25 mouse cellular contexts compared by ENCODE assay signal in genomic region chr1:170858872-170859271, GRCm38 (mm10). TPM values are rescaled to one million over a fixed set of nuclear protein-coding genes. Genes with fewer than 3 reads are reported as not detected.
DNase-seq lines count a peak whose midpoint lies in the region; ATAC-seq and TF ChIP-seq lines count a peak whose summit lies in the region.
"Had no signal": no experiment of that assay in that cellular context is flagged by ENCODE, and none has a peak within 500 bp of the region (broad histone marks: within the 10 kb centered on the region; RNA-seq: fewer than 3 reads in every experiment).

No protein-coding gene starts in this region.

- peaks cover 43% of the 10 kb centered on the region for H3K36me3 ChIP-seq in megakaryocyte, embryonic 14.5 days (replicated peaks; ENCODE audit: low read length)
- H3K36me3 ChIP-seq in CH12.LX (replicated peaks in 1 of 2; ENCODE audit: control insufficient read depth in 1 of 2, insufficient read depth in 1 of 2, low read length in 1 of 2) = peaks cover 2 to 14% of the 10 kb centered on the region in 2 experiments
- H3K36me3 ChIP-seq in liver, embryonic 12.5 days = peaks cover 9% of the 10 kb centered on the region; the same call in 1 of the 2 replicates
- H3K36me3 ChIP-seq: embryonic facial prominence, embryonic 10.5 days; embryonic facial prominence, embryonic 12.5 days; forebrain, embryonic 15.5 days had no signal

- TF ChIP-seq CTCF in CH12.LX (conservative IDR thresholded peaks at IDR 0.05 in 1 of 2, IDR thresholded peaks at IDR 0.05 in 1 of 2; ENCODE audit: low read depth in 2 of 2, low read length in 2 of 2) = no peak

- in situ Hi-C loops in CH12.LX (cut with MboI; ENCODE audit: low pct_ligation_motif_present, low pct_unique_long_range_greater_than_20kb, low sequenced_read_pairs) = no loop called here

- H3K27me3 ChIP-seq in megakaryocyte, embryonic 14.5 days (replicated peaks) = no peaks in the 10 kb centered on the region
- H3K27me3 ChIP-seq in CH12.LX (replicated peaks) = no peaks in the 10 kb centered on the region
- H3K27me3 ChIP-seq in liver, embryonic 12.5 days (replicated peaks) = no peaks in the 10 kb centered on the region
- H3K27me3 ChIP-seq: embryonic facial prominence, embryonic 12.5 days; forebrain, embryonic 13.5 days; forebrain, embryonic 15.5 days; Patski had no signal

- peak overlapping the region; percentile 67 for H3K4me3 ChIP-seq in megakaryocyte, embryonic 14.5 days (replicated peaks)
- H3K4me3 ChIP-seq in CH12.LX (replicated peaks in 1 of 3; ENCODE audit: low read depth in 2 of 3, low read length in 2 of 3, poor library complexity in 1 of 3) = no peak overlapping the region
- no peak overlapping the region for H3K4me3 ChIP-seq in liver, embryonic 12.5 days
- H3K4me3 ChIP-seq: embryonic facial prominence, embryonic 10.5 days; embryonic facial prominence, embryonic 12.5 days; forebrain, embryonic 13.5 days; forebrain, embryonic 15.5 days had no signal

- H3K9me3 ChIP-seq in megakaryocyte, embryonic 14.5 days = no peaks in the 10 kb centered on the region
- H3K9me3 ChIP-seq in CH12.LX (replicated peaks; ENCODE audit: low read length) = no peaks in the 10 kb centered on the region
- H3K9me3 ChIP-seq in liver, embryonic 12.5 days (replicated peaks) = no peaks in the 10 kb centered on the region
- H3K9me3 ChIP-seq: embryonic facial prominence, embryonic 10.5 days; embryonic facial prominence, embryonic 12.5 days; forebrain, embryonic 13.5 days; forebrain, embryonic 15.5 days had no signal

- WGBS in liver, embryonic 12.5 days (ENCODE audit: insufficient replicate concordance) = 88% methylated on average over 2 of the region's 2 CpGs

- peaks cover 94% of the 10 kb centered on the region for H3K4me1 ChIP-seq in megakaryocyte, embryonic 14.5 days
- peaks cover 35 to 86% of the 10 kb centered on the region in 2 experiments for H3K4me1 ChIP-seq in CH12.LX (ENCODE audit: control insufficient read depth in 1 of 2, insufficient read depth in 2 of 2)
- peaks cover 94% of the 10 kb centered on the region for H3K4me1 ChIP-seq in liver, embryonic 12.5 days
- H3K4me1 ChIP-seq: embryonic facial prominence, embryonic 10.5 days; embryonic facial prominence, embryonic 12.5 days; forebrain, embryonic 13.5 days; forebrain, embryonic 15.5 days had no signal

- no peak overlapping the region for H3K27ac ChIP-seq in CH12.LX (ENCODE audit: insufficient read depth, low read depth)
- no peak overlapping the region for H3K27ac ChIP-seq in liver, embryonic 12.5 days
- H3K27ac ChIP-seq: embryonic facial prominence, embryonic 10.5 days; embryonic facial prominence, embryonic 12.5 days; forebrain, embryonic 13.5 days; forebrain, embryonic 15.5 days had no signal

- TF ChIP-seq EP300 in CH12.LX (IDR thresholded peaks at IDR 0.05; ENCODE audit: low read length) = no peak

- dilution Hi-C loops in CH12.LX (cut with MboI; ENCODE audit: extremely low pct_ligation_motif_present, extremely low pct_unique_long_range_greater_than_20kb, low sequenced_read_pairs) = no loop called here

- DNase-seq in CH12.LX (ENCODE audit: extremely low read depth) = no peak
- DNase-seq in cerebellum, adult 18-20 months = no peak
- DNase-seq: adrenal gland, adult 2 months; adrenal gland, postnatal 10 days; adrenal gland, postnatal 25 days; B cell, adult 2 months; cerebellum, adult 11 months; cerebellum, adult 2 months; cerebellum, adult 9-10 months; cerebellum, postnatal 10 days; cerebellum, postnatal 25 days; forebrain, postnatal 0 days had no signal

- no peak for TF ChIP-seq POLR2A in CH12.LX (IDR thresholded peaks at IDR 0.05; ENCODE audit: low read depth, low read length)

- H3K4me2 ChIP-seq in CH12.LX (ENCODE audit: insufficient read depth, low read depth, poor library complexity, severe bottlenecking) = no peak overlapping the region
- H3K4me2 ChIP-seq in liver, embryonic 12.5 days = no peak overlapping the region
- H3K4me2 ChIP-seq: embryonic facial prominence, embryonic 12.5 days; forebrain, embryonic 13.5 days; forebrain, embryonic 15.5 days had no signal

- no peak for TF ChIP-seq RAD21 in CH12.LX (IDR thresholded peaks at IDR 0.05; ENCODE audit: low read depth, low read length)

- ATAC-seq in megakaryocyte, adult 5-6 weeks (ENCODE audit: poor library complexity, severe bottlenecking) = no peak
- no peak for ATAC-seq in liver, embryonic 12.5 days
- ATAC-seq: CD4-positive, CD25-positive, alpha-beta regulatory T cell, adult 4 months; forebrain, embryonic 13.5 days; forebrain, embryonic 15.5 days; forebrain, postnatal 0 days; Patski had no signal

- no peak overlapping the region for H3K9ac ChIP-seq in CH12.LX (ENCODE audit: insufficient read depth, low read depth)
- no peak overlapping the region for H3K9ac ChIP-seq in liver, embryonic 12.5 days
- H3K9ac ChIP-seq: embryonic facial prominence, embryonic 12.5 days; forebrain, embryonic 13.5 days; forebrain, embryonic 15.5 days; forebrain, postnatal 0 days had no signal

- H3K79me2 ChIP-seq in CH12.LX (replicated peaks; ENCODE audit: control insufficient read depth, extremely low read depth, insufficient read depth, poor library complexity, severe bottlenecking) = peaks cover 95% of the 10 kb centered on the region

TF ChIP-seq in CH12.LX, 34 proteins besides CTCF, POLR2A, EP300 and RAD21:
- TF ChIP-seq USF2 (conservative IDR thresholded peaks at IDR 0.05; ENCODE audit: low read depth, low read length) (peak; percentile 83), SMC3 (IDR thresholded peaks at IDR 0.05; ENCODE audit: low read depth, low read length) (no peak), ZMIZ1 (IDR thresholded peaks at IDR 0.05; ENCODE audit: low read depth, low read length) (no peak), TBP (conservative IDR thresholded peaks at IDR 0.05; ENCODE audit: low read depth, low read length) (no peak), PAX5 (IDR thresholded peaks at IDR 0.05; ENCODE audit: low read length) (no peak), MAX (IDR thresholded peaks at IDR 0.05; ENCODE audit: low read length) (peak; percentile 52; the same call in 1 of the 2 replicates), USF1 (IDR thresholded peaks at IDR 0.05; ENCODE audit: low read depth, low read length) (peak; percentile 78), KAT2A (IDR thresholded peaks at IDR 0.05; ENCODE audit: insufficient replicate concordance, low read length) (no peak), UBTF (IDR thresholded peaks at IDR 0.05; ENCODE audit: low read depth, low read length) (no peak), BHLHE40 (IDR thresholded peaks at IDR 0.05; ENCODE audit: low read depth, low read length) (peak; percentile 62), JUND (conservative IDR thresholded peaks at IDR 0.05; ENCODE audit: low read depth, low read length) (no peak), NRF1 (IDR thresholded peaks at IDR 0.05; ENCODE audit: low read depth, low read length) (no peak), MAFK (IDR thresholded peaks at IDR 0.05; ENCODE audit: insufficient replicate concordance, low read length) (no peak), ZNF384 (IDR thresholded peaks at IDR 0.05; ENCODE audit: low read depth, low read length) (peak; percentile 41; the same call in 1 of the 2 replicates), JUN (IDR thresholded peaks at IDR 0.05; ENCODE audit: insufficient read depth, low read depth, low read length) (no peak), RCOR1 (conservative IDR thresholded peaks at IDR 0.05; ENCODE audit: low read depth, low read length) (no peak), ZC3H11A (IDR thresholded peaks at IDR 0.05; ENCODE audit: low read depth, low read length) (no peak), ZKSCAN1 (IDR thresholded peaks at IDR 0.05; ENCODE audit: borderline replicate concordance, low read depth, low read length) (no peak)

RNA-seq across cellular contexts. Expression of gene Atf6, which starts 8.7 kb away (rescaled TPM):
- 3.1 and 4.8 TPM in 2 replicates for polyA plus RNA-seq in megakaryocyte, embryonic 14.5 days (2012; ENCODE audit: insufficient read depth, low replicate concordance)
- 35.9 and 38.4 TPM in 2 replicates for total RNA-seq in megakaryocyte, adult 5-6 weeks (2015)
- 35.1 and 39.4 TPM in 2 replicates for total RNA-seq in megakaryocyte, adult 5-6 weeks (2017)
- total RNA-seq in CH12.LX (2012; rRNA removed) = 35.3 and 37.6 TPM in 2 replicates
- total RNA-seq in CH12.LX (2014; rRNA removed) = 33.8 and 35.9 TPM in 2 replicates
- polyA plus RNA-seq in CH12.LX (2012; ENCODE audit: insufficient read length, low read depth) = 42.7 and 47.0 TPM in 2 replicates
- 9.6 and 10.6 TPM in 2 replicates for polyA plus RNA-seq in liver, embryonic 12.5 days (2016; fragmentation: Nextera tagmentation; extraction: Ambion mirVana)

RNA-seq across cellular contexts. Expression of gene Gm26620, which starts 26.0 kb away (rescaled TPM):
- 3.3 and 14.1 TPM in 2 replicates for polyA plus RNA-seq in megakaryocyte, embryonic 14.5 days (2012; ENCODE audit: insufficient read depth, low replicate concordance)
- total RNA-seq in megakaryocyte, adult 5-6 weeks (2015) = 1.2 TPM in 1 of 2 replicates, not detected in the other
- total RNA-seq in megakaryocyte, adult 5-6 weeks (2017) = not detected in 2 replicates
- total RNA-seq in CH12.LX (2012; rRNA removed) (4.2 and 5.7 TPM in 2 replicates), CH12.LX (2014; rRNA removed) (0.52 and 0.99 TPM in 2 replicates)
- polyA plus RNA-seq in CH12.LX (2012; ENCODE audit: insufficient read length, low read depth) = 1.2 and 1.9 TPM in 2 replicates
- 0.46 and 0.50 TPM in 2 replicates for polyA plus RNA-seq in liver, embryonic 12.5 days (2016; fragmentation: Nextera tagmentation; extraction: Ambion mirVana)
- polyA plus RNA-seq: CD4-positive, CD25-positive, alpha-beta regulatory T cell, adult 4 months; embryonic facial prominence, embryonic 12.5 days had no signal

RNA-seq across cellular contexts. Expression of gene Dusp12, which starts 26.5 kb away (rescaled TPM):
- 2.7 and 7.6 TPM in 2 replicates for polyA plus RNA-seq in megakaryocyte, embryonic 14.5 days (2012; ENCODE audit: insufficient read depth, low replicate concordance)
- 7.5 and 10.3 TPM in 2 replicates for total RNA-seq in megakaryocyte, adult 5-6 weeks (2015)
- total RNA-seq in megakaryocyte, adult 5-6 weeks (2017) = 5.2 and 5.4 TPM in 2 replicates
- 30.9 and 37.2 TPM in 2 replicates for total RNA-seq in CH12.LX (2012; rRNA removed)
- 41.7 and 49.4 TPM in 2 replicates for total RNA-seq in CH12.LX (2014; rRNA removed)
- 30.4 and 36.5 TPM in 2 replicates for polyA plus RNA-seq in CH12.LX (2012; ENCODE audit: insufficient read length, low read depth)
- polyA plus RNA-seq in liver, embryonic 12.5 days (2016; fragmentation: Nextera tagmentation; extraction: Ambion mirVana) = 25.7 and 27.3 TPM in 2 replicates

RNA-seq across cellular contexts. Expression of gene Fcrlb, which starts 53.9 kb away (rescaled TPM):
- 1.4 TPM in 1 of 2 replicates, not detected in the other for polyA plus RNA-seq in megakaryocyte, embryonic 14.5 days (2012; ENCODE audit: insufficient read depth, low replicate concordance)
- total RNA-seq in megakaryocyte, adult 5-6 weeks (2015) = not detected in 2 replicates
- total RNA-seq in megakaryocyte, adult 5-6 weeks (2017) = not detected in 2 replicates
- total RNA-seq in CH12.LX (2012; rRNA removed) = not detected in 2 replicates
- not detected in 2 replicates for total RNA-seq in CH12.LX (2014; rRNA removed)
- not detected in 2 replicates for polyA plus RNA-seq in CH12.LX (2012; ENCODE audit: insufficient read length, low read depth)
- 0.10 and 0.13 TPM in 2 replicates for polyA plus RNA-seq in liver, embryonic 12.5 days (2016; fragmentation: Nextera tagmentation; extraction: Ambion mirVana)
- total RNA-seq: adrenal gland, adult 2 months; adrenal gland, postnatal 25 days; adrenal gland, postnatal 4 days; ES-E14; forebrain, postnatal 0 days had no signal
- polyA plus RNA-seq: CD4-positive, CD25-positive, alpha-beta regulatory T cell, adult 4 months; embryonic facial prominence, embryonic 10.5 days; embryonic facial prominence, embryonic 12.5 days; embryonic facial prominence, embryonic 14.5 days; forebrain, embryonic 11.5 days; forebrain, embryonic 13.5 days had no signal
